Comparison of ENCODE assay signal across 9 mouse cellular contexts in the genomic region with DNA sequence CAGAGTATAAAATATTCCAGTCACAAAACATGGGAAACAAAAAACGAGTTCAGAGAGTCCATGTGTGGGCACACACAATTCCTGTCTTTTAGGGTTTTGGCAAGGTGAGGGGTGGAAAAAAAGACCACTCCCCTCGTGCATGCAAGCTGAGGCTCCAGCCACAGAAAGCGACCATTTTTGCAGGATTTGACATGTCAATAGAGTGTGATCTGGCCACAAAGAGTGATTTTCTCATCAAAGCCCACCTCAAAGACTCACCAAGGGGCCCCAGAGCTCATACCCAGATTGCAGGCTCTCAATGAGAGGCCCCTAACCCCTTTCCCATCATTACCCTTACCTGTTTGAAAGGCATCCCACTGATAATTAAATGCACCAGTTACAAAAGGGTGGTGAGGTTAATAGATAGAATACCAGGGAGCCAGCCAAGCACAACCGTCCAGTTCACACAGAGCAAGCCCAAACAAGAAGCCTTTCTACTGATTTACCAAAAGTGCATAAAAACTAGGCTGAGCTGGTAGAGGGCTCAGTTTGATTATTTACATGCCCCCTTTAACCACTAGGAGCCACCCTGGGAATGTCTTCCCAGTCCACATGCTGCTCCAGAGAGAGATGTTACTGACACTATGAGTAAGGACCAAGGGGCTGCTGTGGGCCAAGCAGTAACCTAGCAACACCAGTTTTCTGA. TPM values are rescaled to one million over a fixed set of nuclear protein-coding genes. Genes with fewer than 3 reads are reported as not detected.
DNase-seq lines count a peak whose midpoint lies in the region; ATAC-seq and TF ChIP-seq lines count a peak whose summit lies in the region.
"Had no signal": no experiment of that assay in that cellular context is flagged by ENCODE, and none has a peak within 500 bp of the region (broad histone marks: within the 10 kb centered on the region; RNA-seq: fewer than 3 reads in every experiment).

No protein-coding gene starts in this region.

- H3K9me3 ChIP-seq in lung, postnatal 0 days (ENCODE audit: low read length) = no peaks in the 10 kb centered on the region
- H3K9me3 ChIP-seq in hindbrain, embryonic 12.5 days (replicated peaks) = no peaks in the 10 kb centered on the region
- H3K9me3 ChIP-seq in midbrain, embryonic 10.5 days (replicated peaks) = no peaks in the 10 kb centered on the region
- H3K9me3 ChIP-seq: limb, embryonic 12.5 days had no signal

- 67% methylated on average over 4 of the region's 4 CpGs for WGBS in lung, postnatal 0 days
- 21% methylated on average over 4 of the region's 4 CpGs for WGBS in hindbrain, embryonic 12.5 days
- WGBS in midbrain, embryonic 10.5 days = 4% methylated on average over 4 of the region's 4 CpGs

- DNase-seq in lung, postnatal 0 days (ENCODE audit: low spot score) = no peak
- no peak for DNase-seq in lung, postnatal 4 days
- peak; percentile 71 for DNase-seq in midbrain, embryonic 10.5 days (ENCODE audit: low spot score)
- DNase-seq in cerebellum, adult 8-10 months = no peak
- DNase-seq in layer of hippocampus, postnatal 10 days (ENCODE audit: low spot score in 2 of 2) = no peak
- DNase-seq: cerebellum, adult 18-20 months had no signal

- no peak overlapping the region for H3K4me2 ChIP-seq in lung, postnatal 0 days (replicated peaks; ENCODE audit: low read depth, low read length)
- H3K4me2 ChIP-seq in hindbrain, embryonic 12.5 days (replicated peaks) = peak overlapping the region; percentile 26

- peaks cover 6% of the 10 kb centered on the region; the same call in 1 of the 2 replicates for H3K4me1 ChIP-seq in lung, postnatal 0 days (ENCODE audit: insufficient read depth, low read depth, low read length)
- peaks cover 72% of the 10 kb centered on the region for H3K4me1 ChIP-seq in hindbrain, embryonic 12.5 days
- peaks cover 95% of the 10 kb centered on the region for H3K4me1 ChIP-seq in midbrain, embryonic 10.5 days

- H3K9ac ChIP-seq in lung, postnatal 0 days (replicated peaks; ENCODE audit: low read depth) = no peak overlapping the region
- H3K9ac ChIP-seq in hindbrain, embryonic 12.5 days = no peak overlapping the region
- H3K9ac ChIP-seq: limb, embryonic 12.5 days had no signal

- no peaks in the 10 kb centered on the region for H3K36me3 ChIP-seq in lung, postnatal 0 days (ENCODE audit: insufficient read depth, low read length)
- H3K36me3 ChIP-seq in hindbrain, embryonic 12.5 days = peaks cover 7% of the 10 kb centered on the region; the same call in 1 of the 2 replicates
- peaks cover 41% of the 10 kb centered on the region for H3K36me3 ChIP-seq in midbrain, embryonic 10.5 days

- no peak overlapping the region for H3K4me3 ChIP-seq in lung, postnatal 0 days (ENCODE audit: low read depth, low read length)
- H3K4me3 ChIP-seq in hindbrain, embryonic 12.5 days = no peak overlapping the region
- peak overlapping the region; percentile 81 for H3K4me3 ChIP-seq in midbrain, embryonic 10.5 days
- H3K4me3 ChIP-seq: limb, embryonic 12.5 days had no signal

- no peaks in the 10 kb centered on the region for H3K27me3 ChIP-seq in lung, postnatal 0 days (replicated peaks; ENCODE audit: insufficient read depth, low read length)
- no peaks in the 10 kb centered on the region; the same call in none of the 2 replicates for H3K27me3 ChIP-seq in hindbrain, embryonic 12.5 days
- H3K27me3 ChIP-seq in midbrain, embryonic 10.5 days (ENCODE audit: low read depth, poor library complexity, severe bottlenecking) = no peaks in the 10 kb centered on the region; the same call in 1 of the 2 replicates

- TF ChIP-seq CTCF in lung, postnatal 0 days (IDR thresholded peaks at IDR 0.05) = 0 out of 2 replicates have a peak, but pooled peaks have one; percentile 4

- TF ChIP-seq EP300 in lung, postnatal 0 days (IDR thresholded peaks at IDR 0.05) = no peak

- no peak for ATAC-seq in lung, postnatal 0 days
- ATAC-seq in hindbrain, embryonic 12.5 days (ENCODE audit: low FRiP score) = no peak
- ATAC-seq in monocyte, adult 5-6 weeks (replicated peaks; ENCODE audit: insufficient number of reproducible peaks, low FRiP score, low TSS enrichment, poor library complexity, severe bottlenecking) = no peak

- H3K27ac ChIP-seq in lung, postnatal 0 days (ENCODE audit: low read length) = no peak overlapping the region
- peak overlapping the region; percentile 62; the same call in 1 of the 2 replicates for H3K27ac ChIP-seq in hindbrain, embryonic 12.5 days
- peak overlapping the region; percentile 83 for H3K27ac ChIP-seq in midbrain, embryonic 10.5 days (replicated peaks)
- H3K27ac ChIP-seq: limb, embryonic 12.5 days had no signal

RNA-seq across cellular contexts. Expression of a gene that starts 6.1 kb away (rescaled TPM):
- polyA plus RNA-seq in lung, postnatal 0 days (2015; fragmentation: Nextera tagmentation; extraction: Ambion mirVana) = 14.8 and 15.4 TPM in 2 replicates
- polyA plus RNA-seq in hindbrain, embryonic 12.5 days (2016; fragmentation: Nextera tagmentation; extraction: Ambion mirVana) = 31.6 and 34.0 TPM in 2 replicates
- polyA plus RNA-seq in midbrain, embryonic 10.5 days (2016; fragmentation: Nextera tagmentation; extraction: Ambion mirVana) = 38.9 and 42.4 TPM in 2 replicates
- 7.4 to 10.4 TPM (median 8.6 TPM) in 3 replicates for total RNA-seq in monocyte, adult 5-6 weeks (2017)
- total RNA-seq in layer of hippocampus, postnatal 10 days (2021) = 1 to 10 TPM; 9.4 to 9.7 TPM
